Mouse (Mus musculus) forebrain, embryonic 11.5 days (tissue): Measurements from ENCODE around the gene Stfa2. TPM values are rescaled to one million over a fixed set of nuclear protein-coding genes. Genes with fewer than 3 reads are reported as not detected.
"Not testable (repeated sequence)": the region's sequence is repeated elsewhere in the genome, so short reads cannot be mapped to it uniquely, and the experiment has no call there.

Experiments
- ATAC-seq: fragments of 200-750 bp; cut with Nextera tagmentation; replicated peaks from 2 replicates; pipeline ENCODE4 v1.8.0; 2017; ENCODE audit warnings: moderate TSS enrichment; ENCODE audit not compliant: low FRiP score
- DNase-seq: peaks from one replicate; pipeline ENCODE4 v3.0.0-alpha.2; 2017; ENCODE audit warnings: low spot score
- H3K27ac ChIP-seq: fragments of 300-500 bp; sonication (generic); 2 replicates; pipeline ENCODE4 v1.5.1; 2014; ENCODE audit warnings: low read depth, low read length
- H3K27me3 ChIP-seq: fragments of 300-500 bp; sonication (generic); 2 replicates; pipeline ENCODE4 v1.6.1; 2014; ENCODE audit warnings: mild to moderate bottlenecking, low read length, mixed read lengths; ENCODE audit not compliant: control insufficient read depth, insufficient read depth
- H3K36me3 ChIP-seq: fragments of 300-500 bp; sonication (generic); 2 replicates; pipeline ENCODE4 v1.6.1; 2014; ENCODE audit warnings: mild to moderate bottlenecking, low read length, moderate library complexity, mixed read lengths; ENCODE audit not compliant: control insufficient read depth, insufficient read depth
- H3K4me1 ChIP-seq: fragments of 300-500 bp; sonication (generic); replicated peaks from 2 replicates; pipeline ENCODE4 v1.6.1; 2014; ENCODE audit warnings: low read length, mixed read lengths; ENCODE audit not compliant: control insufficient read depth, insufficient read depth
- H3K4me2 ChIP-seq: fragments of 300-500 bp; sonication (generic); 2 replicates; pipeline ENCODE4 v1.6.1; 2014; ENCODE audit warnings: low read depth, mild to moderate bottlenecking, low read length, moderate library complexity, mixed read lengths; ENCODE audit not compliant: severe bottlenecking
- H3K4me3 ChIP-seq: fragments of 300-500 bp; sonication (generic); 2 replicates; pipeline ENCODE4 v1.5.1; 2014; ENCODE audit warnings: low read depth, low read length
- H3K9ac ChIP-seq: fragments of 300-500 bp; sonication (generic); 2 replicates; pipeline ENCODE4 v1.6.1; 2014; ENCODE audit warnings: low read length
- H3K9me3 ChIP-seq: fragments of 300-500 bp; sonication (generic); 2 replicates; pipeline ENCODE4 v1.6.1; 2016; ENCODE audit warnings: low read length, mixed read lengths; ENCODE audit not compliant: control insufficient read depth
- WGBS: fragments of 180-500 bp; shearing (Covaris S2); extraction: QIAGEN DNeasy Blood & Tissue Kit; methylation state at CpG from one replicate; pipeline ENCODE4 v1.1.7; 2014; 5-methylcytosine and 5-hydroxymethylcytosine counted together
- polyA plus RNA-seq: library from polyadenylated mRNA; unstranded; fragments of >200 nt; fragmentation: Nextera tagmentation; extraction: Ambion mirVana; gene quantifications from 2 replicates; pipeline ENCODE4 v1.2.1, GENCODE M21; 2014

Stfa2 gene
- not detected in 2 replicates for polyA plus RNA-seq

- no peaks in the 10 kb centered on the region for H3K36me3 ChIP-seq
- no peak within 1 kb of the TSS for H3K27ac ChIP-seq
- no peak for DNase-seq
- H3K4me2 ChIP-seq = no peak within 1 kb of the TSS
- no peaks in the 10 kb centered on the region for H3K9me3 ChIP-seq
- no peaks in the 10 kb centered on the region for H3K4me1 ChIP-seq
- ATAC-seq = no peak
- H3K27me3 ChIP-seq = no peaks in the 10 kb centered on the region
- no peak within 1 kb of the TSS for H3K4me3 ChIP-seq
- no peak within 1 kb of the TSS for H3K9ac ChIP-seq
These were observed at the start of gene Stfa2 for GRCm38 (mm10) chr16:36408357-36408756. Stfa2 (minus strand) TSS chr16:36408457.

GRCm38 (mm10) chr16:36455342-36455802, 47.1 kb upstream of the Stfa2 start, which contains the start of gene Stfa3:
Stfa3 (minus strand) TSS chr16:36455392.
- no peak for DNase-seq
- H3K9me3 ChIP-seq = no peaks in the 10 kb centered on the region
- H3K4me2 ChIP-seq = no peak within 1 kb of the TSS
- no peak within 1 kb of the TSS for H3K9ac ChIP-seq
- no peaks in the 10 kb centered on the region for H3K36me3 ChIP-seq
- WGBS = 86% methylated on average over 4 of the region's 4 CpGs
- H3K27ac ChIP-seq = no peak within 1 kb of the TSS
- H3K4me1 ChIP-seq = no peaks in the 10 kb centered on the region
- no peaks in the 10 kb centered on the region for H3K27me3 ChIP-seq
- H3K4me3 ChIP-seq = no peak within 1 kb of the TSS
- no peak for ATAC-seq

- H3K9me3 ChIP-seq, ATAC-seq, H3K4me2 ChIP-seq, H3K27me3 ChIP-seq, H3K9ac ChIP-seq, H3K27ac ChIP-seq, H3K36me3 ChIP-seq, DNase-seq, H3K4me1 ChIP-seq, H3K4me3 ChIP-seq: not testable (repeated sequence)
- 92% methylated on average over 1 of the region's 1 CpGs for WGBS
These were observed 12.7 kb upstream of the Stfa2 start for GRCm38 (mm10) chr16:36420979-36421378.

GRCm38 (mm10) chr16:36389060-36389459, 19.2 kb downstream of the Stfa2 start:
- Histone ChIP-seq H3K9me3 (no peaks in the 10 kb centered on the region), H3K27me3 (no peaks in the 10 kb centered on the region), H3K4me2 (no peak overlapping the region), H3K4me1 (no peaks in the 10 kb centered on the region), H3K36me3 (no peaks in the 10 kb centered on the region), H3K27ac (no peak overlapping the region), H3K9ac (no peak overlapping the region), H3K4me3 (no peak overlapping the region)
- 19% methylated on average over 4 of the region's 4 CpGs for WGBS
- DNase-seq (no peak), ATAC-seq (no peak)

- H3K27ac ChIP-seq, H3K4me3 ChIP-seq, H3K4me1 ChIP-seq, H3K27me3 ChIP-seq, H3K4me2 ChIP-seq, H3K9me3 ChIP-seq, DNase-seq, H3K36me3 ChIP-seq, H3K9ac ChIP-seq, ATAC-seq: not testable (repeated sequence)
- WGBS = 86% methylated on average over 3 of the region's 3 CpGs
These were observed 40.6 kb downstream of the Stfa2 start, which contains the start of gene BC100530 for GRCm38 (mm10) chr16:36367648-36368047. BC100530 (minus strand) TSS chr16:36367748.

Other genes with a start within 250 kb of the Stfa2 start
- 1.5 TPM in 1 of 2 replicates, not detected in the other for gene Gm5483, start 224.2 kb downstream of the Stfa2 start, polyA plus RNA-seq
- gene Gm5416, start 198.1 kb downstream of the Stfa2 start, polyA plus RNA-seq = not detected in 2 replicates
- gene 2010005H15Rik, start 187.0 kb downstream of the Stfa2 start, polyA plus RNA-seq = not detected in 2 replicates
- 1.9 TPM in 1 of 2 replicates, not detected in the other for gene Stfa1, start 131.5 kb downstream of the Stfa2 start, polyA plus RNA-seq
- not detected in 2 replicates for gene BC117090, start 74.1 kb downstream of the Stfa2 start, polyA plus RNA-seq
- gene BC100530, start 40.7 kb downstream of the Stfa2 start, polyA plus RNA-seq = 1.3 and 1.7 TPM in 2 replicates
- not detected in 2 replicates for gene Stfa3, start 46.9 kb upstream of the Stfa2 start, polyA plus RNA-seq
- 0.13 TPM in 1 of 2 replicates, not detected in the other for gene Casr, start 153.7 kb upstream of the Stfa2 start, polyA plus RNA-seq